Mouse (Mus musculus) lung, adult 2 months (tissue): ENCODE data around the gene Prr7.

ENCODE experiments used
- CTCF ChIP-seq: fragments of 200-500 bp; IDR thresholded peaks from 2 replicates; pipeline ENCODE4 v1.5.1; 2011; ENCODE audit warnings: mild to moderate bottlenecking, low read length, control low read depth; ENCODE audit not compliant: insufficient read depth
- POLR2A ChIP-seq: fragments of 200-500 bp; IDR thresholded peaks from 2 replicates; pipeline ENCODE4 v1.6.1; 2011; ENCODE audit warnings: low read depth, mild to moderate bottlenecking, control low read depth, low read length, borderline replicate concordance; ENCODE audit errors: extremely low read depth

- TF ChIP-seq CTCF: no peak
- no peak for TF ChIP-seq POLR2A
Observed at GRCm38 (mm10) chr13:55474621-55475069, 10.6 kb downstream of the Prr7 start.
